Mouse (Mus musculus): ENCODE data around the gene Tnni2. TPM values are rescaled to one million over a fixed set of nuclear protein-coding genes. Genes with fewer than 3 reads are reported as not detected.

Tnni2 gene
- total RNA-seq, 1 experiment = 3.7 TPM

- in situ Hi-C loops (cut with MboI; ENCODE audit: low sequenced_read_pairs in 2 of 2, unreplicated experiment in 2 of 2) = loop anchor here in 1 of 2 experiments (10.0 kb wide), 1 partner anchor 101 kb away; no protein-coding TSS in a partner anchor
- TF ChIP-seq ZC3H11A (IDR thresholded peaks at IDR 0.05; ENCODE audit: borderline replicate concordance, low read depth, low read length) (0 out of 2 replicates have a peak, but pooled peaks have one; percentile 21), HCFC1 (IDR thresholded peaks at IDR 0.05; ENCODE audit: borderline replicate concordance, insufficient read depth, low read length) (no peak)
- peak; percentile 75 for DNase-seq (ENCODE audit: low read depth, low spot score)
- no peak overlapping the region for H3K4me3 ChIP-seq (ENCODE audit: insufficient read depth in 1 of 2, low read depth in 1 of 2, low read length in 2 of 2, poor library complexity in 1 of 2, severe bottlenecking in 1 of 2)
- H3K9me3 ChIP-seq (ENCODE audit: control insufficient read depth, insufficient read depth, low read depth, low read length) = no peaks in the 10 kb centered on the region
- no peaks in the 10 kb centered on the region for H3K36me3 ChIP-seq (ENCODE audit: control insufficient read depth, insufficient read depth, low read length, poor library complexity, severe bottlenecking)
- H3K9ac ChIP-seq (ENCODE audit: insufficient read depth, low read depth, low read length, poor library complexity, severe bottlenecking) = no peak overlapping the region
- peaks cover 0 to 13% of the 10 kb centered on the region in 2 experiments; a peak in 2 of 4 replicates for H3K4me1 ChIP-seq (ENCODE audit: control insufficient read depth in 2 of 2, insufficient read depth in 2 of 2, low read length in 2 of 2, poor library complexity in 1 of 2)
- H3K27ac ChIP-seq (ENCODE audit: insufficient read depth, low read depth, low read length, poor library complexity, severe bottlenecking) = no peak overlapping the region
These were observed 6.1 kb upstream of the Tnni2 start for GRCm38 (mm10) chr7:142435524-142435923.

DNA sequence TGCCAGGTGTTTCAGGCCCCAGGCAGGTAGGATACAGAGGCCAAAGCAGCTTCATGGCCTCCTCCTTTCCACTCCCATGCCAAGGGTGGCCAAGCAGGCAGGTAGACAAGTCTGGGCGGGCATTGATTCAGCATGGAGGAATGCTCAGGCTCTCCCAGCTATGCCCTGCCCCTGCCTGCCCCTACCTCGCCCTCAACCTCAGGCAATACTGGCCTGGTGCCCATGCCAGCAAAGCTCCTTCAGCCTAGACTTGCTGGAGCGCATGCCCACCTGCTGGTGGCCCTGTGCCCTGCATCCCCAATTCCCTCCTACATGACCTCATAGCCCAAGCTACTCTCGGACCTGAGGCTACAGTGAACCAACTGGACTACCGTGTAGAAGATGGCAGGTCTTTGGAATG lies 4.3 kb upstream of the Tnni2 start:
- H3K9me3 ChIP-seq (ENCODE audit: control insufficient read depth, insufficient read depth, low read depth, low read length) = no peaks in the 10 kb centered on the region
- TF ChIP-seq ZNF384 (IDR thresholded peaks at IDR 0.05; ENCODE audit: low read depth, low read length) = no peak
- no peak for TF ChIP-seq ZC3H11A (IDR thresholded peaks at IDR 0.05; ENCODE audit: borderline replicate concordance, low read depth, low read length)
- no peak for TF ChIP-seq MAFK (IDR thresholded peaks at IDR 0.05; ENCODE audit: insufficient read depth, low read depth, low read length)
- TF ChIP-seq CHD2 (IDR thresholded peaks at IDR 0.05; ENCODE audit: low read depth, low read length) = no peak
- no peak for TF ChIP-seq HCFC1 (IDR thresholded peaks at IDR 0.05; ENCODE audit: borderline replicate concordance, insufficient read depth, low read length)
- in situ Hi-C loops (cut with MboI; ENCODE audit: low sequenced_read_pairs in 2 of 2, unreplicated experiment in 2 of 2) = loop anchor here in 1 of 2 experiments (10.0 kb wide), 1 partner anchor 103 kb away; no protein-coding TSS in a partner anchor
- no peak overlapping the region for H3K9ac ChIP-seq (ENCODE audit: insufficient read depth, low read depth, low read length, poor library complexity, severe bottlenecking)
- no peak overlapping the region for H3K4me3 ChIP-seq (ENCODE audit: insufficient read depth in 1 of 2, low read depth in 1 of 2, low read length in 2 of 2, poor library complexity in 1 of 2, severe bottlenecking in 1 of 2)
- H3K36me3 ChIP-seq (ENCODE audit: control insufficient read depth, insufficient read depth, low read length, poor library complexity, severe bottlenecking) = no peaks in the 10 kb centered on the region
- H3K27ac ChIP-seq (ENCODE audit: insufficient read depth, low read depth, low read length, poor library complexity, severe bottlenecking) = no peak overlapping the region
- H3K4me1 ChIP-seq (ENCODE audit: control insufficient read depth in 2 of 2, insufficient read depth in 2 of 2, low read length in 2 of 2, poor library complexity in 1 of 2) = peaks cover 0 to 14% of the 10 kb centered on the region in 2 experiments; a peak in 2 of 4 replicates
- no peak for DNase-seq (ENCODE audit: low read depth, low spot score)

DNA sequence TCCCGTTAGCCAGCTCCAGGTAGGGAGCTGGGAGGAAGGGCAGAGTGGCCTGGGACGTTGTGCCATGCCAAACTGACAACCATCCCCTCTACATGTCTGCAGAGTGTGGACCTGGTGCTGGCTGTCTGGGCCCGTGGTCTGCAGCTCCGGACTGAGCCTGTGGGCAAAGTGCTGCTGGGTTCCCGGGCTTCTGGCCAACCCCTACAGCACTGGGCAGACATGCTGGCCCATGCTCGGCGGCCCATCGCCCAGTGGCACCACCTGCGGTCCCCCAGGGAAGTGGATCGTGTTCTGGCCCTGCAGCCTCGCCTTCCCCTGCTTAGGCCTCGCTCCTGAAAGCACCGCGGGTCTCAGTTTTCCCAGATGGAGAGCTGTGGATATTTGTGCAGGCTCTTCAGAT lies 1.6 kb upstream of the Tnni2 start:
- H3K9ac ChIP-seq (ENCODE audit: insufficient read depth, low read depth, low read length, poor library complexity, severe bottlenecking) = no peak overlapping the region
- in situ Hi-C loops (cut with MboI; ENCODE audit: low sequenced_read_pairs in 2 of 2, unreplicated experiment in 2 of 2) = loop anchor here in 1 of 2 experiments (10.0 kb wide), 1 partner anchor 105 kb away; no protein-coding TSS in a partner anchor

GRCm38 (mm10) chr7:142440657-142441114 lies 922 bp upstream of the Tnni2 start:
- Histone ChIP-seq H3K27ac (ENCODE audit: insufficient read depth, low read depth, low read length, poor library complexity, severe bottlenecking) (no peak overlapping the region), H3K4me3 (ENCODE audit: insufficient read depth in 1 of 2, low read depth in 1 of 2, low read length in 2 of 2, poor library complexity in 1 of 2, severe bottlenecking in 1 of 2) (no peak overlapping the region), H3K36me3 (ENCODE audit: control insufficient read depth, insufficient read depth, low read length, poor library complexity, severe bottlenecking) (no peaks in the 10 kb centered on the region), H3K9me3 (ENCODE audit: control insufficient read depth, insufficient read depth, low read depth, low read length) (no peaks in the 10 kb centered on the region), H3K4me1 (ENCODE audit: control insufficient read depth in 2 of 2, insufficient read depth in 2 of 2, low read length in 2 of 2, poor library complexity in 1 of 2) (peaks cover 0 to 5% of the 10 kb centered on the region in 2 experiments; a peak in 2 of 4 replicates), H3K9ac (ENCODE audit: insufficient read depth, low read depth, low read length, poor library complexity, severe bottlenecking) (no peak overlapping the region)
- in situ Hi-C loops (cut with MboI; ENCODE audit: low sequenced_read_pairs in 2 of 2, unreplicated experiment in 2 of 2) = no loop called here
- TF ChIP-seq ZNF384 (IDR thresholded peaks at IDR 0.05; ENCODE audit: low read depth, low read length) = no peak
- no peak for TF ChIP-seq CHD2 (IDR thresholded peaks at IDR 0.05; ENCODE audit: low read depth, low read length)
- TF ChIP-seq ZC3H11A (IDR thresholded peaks at IDR 0.05; ENCODE audit: borderline replicate concordance, low read depth, low read length) = no peak
- no peak for TF ChIP-seq MAFK (IDR thresholded peaks at IDR 0.05; ENCODE audit: insufficient read depth, low read depth, low read length)
- TF ChIP-seq HCFC1 (IDR thresholded peaks at IDR 0.05; ENCODE audit: borderline replicate concordance, insufficient read depth, low read length) = no peak
- DNase-seq (ENCODE audit: low read depth, low spot score) = peak; percentile 25

More for the DNA sequence above, 1.6 kb upstream of the Tnni2 start:
- Histone ChIP-seq H3K27ac (ENCODE audit: insufficient read depth, low read depth, low read length, poor library complexity, severe bottlenecking) (no peak overlapping the region), H3K4me3 (ENCODE audit: insufficient read depth in 1 of 2, low read depth in 1 of 2, low read length in 2 of 2, poor library complexity in 1 of 2, severe bottlenecking in 1 of 2) (no peak overlapping the region), H3K9me3 (ENCODE audit: control insufficient read depth, insufficient read depth, low read depth, low read length) (no peaks in the 10 kb centered on the region), H3K36me3 (ENCODE audit: control insufficient read depth, insufficient read depth, low read length, poor library complexity, severe bottlenecking) (no peaks in the 10 kb centered on the region), H3K4me1 (ENCODE audit: control insufficient read depth in 2 of 2, insufficient read depth in 2 of 2, low read length in 2 of 2, poor library complexity in 1 of 2) (peaks cover 0 to 5% of the 10 kb centered on the region in 2 experiments; a peak in 2 of 4 replicates)
- TF ChIP-seq HCFC1 (IDR thresholded peaks at IDR 0.05; ENCODE audit: borderline replicate concordance, insufficient read depth, low read length) (no peak), ZNF384 (IDR thresholded peaks at IDR 0.05; ENCODE audit: low read depth, low read length) (no peak), MAFK (IDR thresholded peaks at IDR 0.05; ENCODE audit: insufficient read depth, low read depth, low read length) (no peak), CHD2 (IDR thresholded peaks at IDR 0.05; ENCODE audit: low read depth, low read length) (no peak), ZC3H11A (IDR thresholded peaks at IDR 0.05; ENCODE audit: borderline replicate concordance, low read depth, low read length) (no peak)
- no peak for DNase-seq (ENCODE audit: low read depth, low spot score)
